In genomic region chr1:144579321-144579720, GRCm38 (mm10) we compare ENCODE assay signal across 29 mouse cellular contexts. TPM values are rescaled to one million over a fixed set of nuclear protein-coding genes. Genes with fewer than 3 reads are reported as not detected.
"Had no signal": no experiment of that assay in that cellular context is flagged by ENCODE, and none has a peak within 500 bp of the region (broad histone marks: within the 10 kb centered on the region; RNA-seq: fewer than 3 reads in every experiment).

No protein-coding gene starts in this region.

- H3K36me3 ChIP-seq: midbrain, embryonic 10.5 days; midbrain, embryonic 12.5 days; neural tube, embryonic 13.5 days; neural tube, embryonic 15.5 days had no signal

- H3K4me1 ChIP-seq: midbrain, embryonic 10.5 days; midbrain, embryonic 12.5 days; neural tube, embryonic 13.5 days; neural tube, embryonic 15.5 days had no signal

- H3K4me2 ChIP-seq: lung, embryonic 14.5 days; midbrain, embryonic 12.5 days; neural tube, embryonic 13.5 days; neural tube, embryonic 15.5 days had no signal

- DNase-seq: lung, adult 18-20 months; lung, embryonic 14.5 days; lung, postnatal 10 days; lung, postnatal 4 days; midbrain, embryonic 14.5 days; retina, postnatal 1 day; right cerebral cortex, adult 18-20 months; right cerebral cortex, postnatal 25 days; right cerebral cortex, postnatal 4 days; spleen, adult 18-20 months; thymus, adult 2 months; thymus, postnatal 25 days; thymus, postnatal 4 days had no signal

- H3K27ac ChIP-seq: midbrain, embryonic 10.5 days; midbrain, embryonic 12.5 days; neural tube, embryonic 13.5 days; neural tube, embryonic 15.5 days had no signal

- H3K4me3 ChIP-seq: midbrain, embryonic 10.5 days; midbrain, embryonic 12.5 days; neural tube, embryonic 13.5 days; neural tube, embryonic 15.5 days had no signal

- H3K9me3 ChIP-seq: midbrain, embryonic 10.5 days; midbrain, embryonic 12.5 days; neural tube, embryonic 13.5 days; neural tube, embryonic 15.5 days had no signal

- H3K9ac ChIP-seq: lung, embryonic 14.5 days; midbrain, embryonic 12.5 days; neural tube, embryonic 13.5 days; neural tube, embryonic 15.5 days had no signal

- H3K27me3 ChIP-seq: midbrain, embryonic 12.5 days; neural tube, embryonic 13.5 days; neural tube, embryonic 15.5 days had no signal

- ATAC-seq: midbrain, embryonic 16.5 days had no signal

RNA-seq across cellular contexts. Expression of gene Rgs21, which starts 11.9 kb away (rescaled TPM):
- total RNA-seq: megakaryocyte, adult 5-6 weeks; megakaryocyte-erythroid progenitor cell, adult 5-6 weeks; monocyte, adult 5-6 weeks had no signal
- polyA plus RNA-seq: liver, embryonic 16.5 days; lung, embryonic 14.5 days; lung, embryonic 16.5 days; midbrain, embryonic 10.5 days; midbrain, embryonic 12.5 days; midbrain, embryonic 14.5 days; midbrain, embryonic 16.5 days; neural tube, embryonic 11.5 days; neural tube, embryonic 13.5 days; neural tube, embryonic 15.5 days; small intestine, adult 2 months; stomach, embryonic 14.5 days; stomach, embryonic 16.5 days; testis, adult 2 months; thymus, adult 2 months; urinary bladder, adult 2 months had no signal
